Mouse (Mus musculus) CH12.LX (cell line): ENCODE results near the gene Carf. TPM values are rescaled to one million over a fixed set of nuclear protein-coding genes. Genes with fewer than 3 reads are reported as not detected.

Source experiments
- DNase-seq: peaks from one replicate; pipeline ENCODE4 v3.0.0-alpha.2; 2013; ENCODE audit errors: extremely low read depth
- H3K27ac ChIP-seq: 2 replicates; pipeline ENCODE4 v1.5.1; 2012; ENCODE audit warnings: low read depth, mild to moderate bottlenecking, control low read depth, moderate library complexity; ENCODE audit not compliant: insufficient read depth
- H3K27me3 ChIP-seq: replicated peaks from 2 replicates; pipeline ENCODE3; 2012; ENCODE audit warnings: inconsistent platforms
- H3K36me3 ChIP-seq, 2 experiments: replicated peaks in 1 of 2; 2 replicates each; pipeline versions ENCODE3 to v1.6.1; 2012; ENCODE audit warnings: inconsistent platforms in 1 of 2, low read length in 1 of 2, mild to moderate bottlenecking in 1 of 2, mixed read lengths in 1 of 2, moderate library complexity in 1 of 2; ENCODE audit not compliant: control insufficient read depth in 1 of 2, insufficient read depth in 1 of 2
- H3K4me1 ChIP-seq, 2 experiments: 2 replicates each; pipeline ENCODE4 v1.6.1; 2012; ENCODE audit warnings: inconsistent platforms in 1 of 2, moderate library complexity in 1 of 2; ENCODE audit not compliant: insufficient read depth in 2 of 2, control insufficient read depth in 1 of 2
- H3K4me2 ChIP-seq: 2 replicates; pipeline ENCODE4 v1.6.1; 2012; ENCODE audit warnings: low read depth, mild to moderate bottlenecking, control low read depth; ENCODE audit not compliant: poor library complexity, insufficient read depth, severe bottlenecking
- H3K4me3 ChIP-seq, 3 experiments: fragments of 150-350 bp in 1 of 3; sonication (generic) in 1 of 3; replicated peaks in 1 of 3; 2 replicates each; pipeline versions ENCODE3 to v1.5.1; 2011 to 2012; ENCODE audit warnings: low read depth in 2 of 3, low read length in 2 of 3, mild to moderate bottlenecking in 2 of 3, moderate library complexity in 2 of 3, control low read depth in 1 of 3, improper control_type of control experiment in 1 of 3, inconsistent platforms in 1 of 3, mixed read lengths in 1 of 3; ENCODE audit not compliant: poor library complexity in 1 of 3
- H3K79me2 ChIP-seq: replicated peaks from 2 replicates; pipeline ENCODE4 v1.6.1; 2012; ENCODE audit warnings: mild to moderate bottlenecking, moderate library complexity; ENCODE audit not compliant: control insufficient read depth, poor library complexity, insufficient read depth, severe bottlenecking; ENCODE audit errors: extremely low read depth
- H3K9ac ChIP-seq: 2 replicates; pipeline ENCODE4 v1.6.1; 2012; ENCODE audit warnings: low read depth, mild to moderate bottlenecking, control low read depth, moderate library complexity; ENCODE audit not compliant: insufficient read depth
- H3K9me3 ChIP-seq: replicated peaks from 2 replicates; pipeline ENCODE3; 2012; ENCODE audit warnings: low read length, inconsistent platforms, mixed read lengths
- BHLHE40 ChIP-seq: IDR thresholded peaks from 2 replicates; pipeline ENCODE4 v1.6.1; 2011; ENCODE audit warnings: mild to moderate bottlenecking, low read depth, low read length, improper control_type of control experiment
- CHD1 ChIP-seq: IDR thresholded peaks from 2 replicates; pipeline ENCODE4 v1.6.1; 2012; ENCODE audit warnings: low read depth, low read length, improper control_type of control experiment, inconsistent platforms
- CHD2 ChIP-seq: IDR thresholded peaks from 2 replicates; pipeline ENCODE4 v1.6.1; 2011; ENCODE audit warnings: low read length, improper control_type of control experiment
- E2F4 ChIP-seq: IDR thresholded peaks from 2 replicates; pipeline ENCODE4 v1.6.1; 2011; ENCODE audit warnings: low read depth, low read length, improper control_type of control experiment; ENCODE audit not compliant: insufficient replicate concordance
- ELF1 ChIP-seq: IDR thresholded peaks from 2 replicates; pipeline ENCODE4 v1.6.1; 2014; ENCODE audit warnings: low read depth, mild to moderate bottlenecking, inconsistent platforms, low read length, improper control_type of control experiment
- EP300 ChIP-seq: IDR thresholded peaks from 2 replicates; pipeline ENCODE4 v1.6.1; 2011; ENCODE audit warnings: low read length, improper control_type of control experiment
- ETS1 ChIP-seq: conservative IDR thresholded peaks from 2 replicates; pipeline ENCODE4 v1.6.1; 2012; ENCODE audit warnings: low read depth, mild to moderate bottlenecking, inconsistent platforms, low read length, improper control_type of control experiment, moderate library complexity
- GABPA ChIP-seq: IDR thresholded peaks from 2 replicates; pipeline ENCODE4 v1.6.1; 2012; ENCODE audit warnings: low read depth, low read length, improper control_type of control experiment, inconsistent platforms; ENCODE audit not compliant: insufficient replicate concordance
- IRF4 ChIP-seq: IDR thresholded peaks from 2 replicates; pipeline ENCODE4 v1.6.1; 2014; ENCODE audit warnings: low read depth, mild to moderate bottlenecking, inconsistent platforms, low read length, improper control_type of control experiment
- JUN ChIP-seq: IDR thresholded peaks from 2 replicates; pipeline ENCODE4 v1.6.1; 2011; ENCODE audit warnings: low read depth, mild to moderate bottlenecking, low read length, improper control_type of control experiment, moderate library complexity; ENCODE audit not compliant: insufficient read depth
- JUND ChIP-seq: conservative IDR thresholded peaks from 2 replicates; pipeline ENCODE4 v1.6.1; 2011; ENCODE audit warnings: low read depth, low read length, improper control_type of control experiment
- KAT2A ChIP-seq: IDR thresholded peaks from 2 replicates; pipeline ENCODE4 v1.6.1; 2012; ENCODE audit warnings: low read length, improper control_type of control experiment, inconsistent platforms; ENCODE audit not compliant: insufficient replicate concordance
- MAX ChIP-seq: IDR thresholded peaks from 2 replicates; pipeline ENCODE4 v1.6.1; 2011; ENCODE audit warnings: low read length, improper control_type of control experiment
- MAZ ChIP-seq: IDR thresholded peaks from 2 replicates; pipeline ENCODE4 v1.6.1; 2012; ENCODE audit warnings: low read depth, mild to moderate bottlenecking, inconsistent platforms, low read length, improper control_type of control experiment, moderate library complexity
- MXI1 ChIP-seq: IDR thresholded peaks from 2 replicates; pipeline ENCODE4 v1.6.1; 2011; ENCODE audit warnings: mild to moderate bottlenecking, low read depth, low read length, improper control_type of control experiment
- MYC ChIP-seq: IDR thresholded peaks from 2 replicates; pipeline ENCODE4 v1.6.1; 2011; ENCODE audit warnings: low read depth, mild to moderate bottlenecking, improper control_type of control experiment, low read length
- NELFE ChIP-seq: IDR thresholded peaks from 2 replicates; pipeline ENCODE4 v1.6.1; 2011; ENCODE audit warnings: low read depth, low read length, improper control_type of control experiment
- POLR2A ChIP-seq: IDR thresholded peaks from 2 replicates; pipeline ENCODE4 v1.6.1; 2011; ENCODE audit warnings: low read depth, mild to moderate bottlenecking, improper control_type of control experiment, low read length
- RAD21 ChIP-seq: IDR thresholded peaks from 2 replicates; pipeline ENCODE4 v1.6.1; 2011; ENCODE audit warnings: low read depth, mild to moderate bottlenecking, low read length, improper control_type of control experiment, moderate library complexity
- RCOR1 ChIP-seq: conservative IDR thresholded peaks from 2 replicates; pipeline ENCODE4 v1.6.1; 2012; ENCODE audit warnings: low read depth, mild to moderate bottlenecking, inconsistent platforms, low read length, improper control_type of control experiment
- SIN3A ChIP-seq: IDR thresholded peaks from 2 replicates; pipeline ENCODE4 v1.6.1; 2012; ENCODE audit warnings: low read length, improper control_type of control experiment, inconsistent platforms
- SMC3 ChIP-seq: IDR thresholded peaks from 2 replicates; pipeline ENCODE4 v1.6.1; 2011; ENCODE audit warnings: low read depth, low read length, improper control_type of control experiment
- TBP ChIP-seq: conservative IDR thresholded peaks from 2 replicates; pipeline ENCODE4 v1.6.1; 2011; ENCODE audit warnings: low read depth, low read length, improper control_type of control experiment
- TCF12 ChIP-seq: IDR thresholded peaks from 2 replicates; pipeline ENCODE4 v1.6.1; 2014; ENCODE audit warnings: low read depth, mild to moderate bottlenecking, inconsistent platforms, low read length, improper control_type of control experiment
- UBTF ChIP-seq: IDR thresholded peaks from 2 replicates; pipeline ENCODE4 v1.6.1; 2012; ENCODE audit warnings: low read depth, mild to moderate bottlenecking, inconsistent platforms, low read length, improper control_type of control experiment, moderate library complexity
- USF1 ChIP-seq: IDR thresholded peaks from 2 replicates; pipeline ENCODE4 v1.6.1; 2014; ENCODE audit warnings: low read depth, mild to moderate bottlenecking, inconsistent platforms, low read length, improper control_type of control experiment
- USF2 ChIP-seq: conservative IDR thresholded peaks from 2 replicates; pipeline ENCODE4 v1.6.1; 2011; ENCODE audit warnings: low read depth, low read length, improper control_type of control experiment
- ZKSCAN1 ChIP-seq: IDR thresholded peaks from 2 replicates; pipeline ENCODE4 v1.6.1; 2012; ENCODE audit warnings: low read depth, inconsistent platforms, low read length, improper control_type of control experiment, borderline replicate concordance
- ZMIZ1 ChIP-seq: IDR thresholded peaks from 2 replicates; pipeline ENCODE4 v1.6.1; 2012; ENCODE audit warnings: low read depth, mild to moderate bottlenecking, inconsistent platforms, low read length, improper control_type of control experiment
- ZNF384 ChIP-seq: IDR thresholded peaks from 2 replicates; pipeline ENCODE4 v1.6.1; 2012; ENCODE audit warnings: low read depth, low read length, improper control_type of control experiment, inconsistent platforms
- dilution Hi-C: fragments of 300-500 bp; cut with MboI; formaldehyde crosslinking; loops from 2 replicates; pipeline ENCODE4 v1.14.3; 2020; ENCODE audit warnings: low sequenced_read_pairs; ENCODE audit not compliant: extremely low pct_unique_long_range_greater_than_20kb, extremely low pct_ligation_motif_present
- in situ Hi-C: fragments of 300-500 bp; cut with MboI; formaldehyde crosslinking; loops from 3 replicates; pipeline ENCODE4 v1.14.3; 2019; ENCODE audit warnings: low sequenced_read_pairs, low pct_ligation_motif_present, low pct_unique_long_range_greater_than_20kb, mixed read lengths
- polyA plus RNA-seq: library from polyadenylated mRNA; unstranded; fragments of >175 nt; gene quantifications from 2 replicates; pipeline ENCODE4 v1.2.1, GENCODE M21; 2012; ENCODE audit warnings: low read depth; ENCODE audit not compliant: insufficient read length
- total RNA-seq, 2 experiments: library from RNA; depleted of rRNA; stranded (reverse); fragments of 300-350 nt in 1 of 2; fragments of >200 nt in 1 of 2; gene quantifications; 2 replicates each; pipeline ENCODE4 v1.2.3; 2012 to 2014

The Carf gene
- total and polyA plus RNA-seq, 3 experiments: 3.0 to 3.3 (median 3.2) TPM

GRCm38 (mm10) chr1:60179376-60179775 lies 81.3 kb downstream of the Carf start:
- peaks cover 0 to 6% of the 10 kb centered on the region in 2 experiments; a peak in 3 of 4 replicates for H3K4me1 ChIP-seq
- DNase-seq: no peak
- H3K9ac ChIP-seq: peak overlapping the region; percentile 76; the same call in 1 of the 2 replicates
- dilution Hi-C loops: no loop called here
- no peaks in the 10 kb centered on the region for H3K9me3 ChIP-seq
- 0 out of 2 replicates have a peak, but pooled peaks cover 1% of the 10 kb centered on the region for H3K79me2 ChIP-seq
- H3K27me3 ChIP-seq: peaks cover 1% of the 10 kb centered on the region
- peak overlapping the region; percentile 54 for H3K4me2 ChIP-seq
- no peaks in the 10 kb centered on the region for H3K36me3 ChIP-seq
- TF ChIP-seq POLR2A (no peak), MXI1 (no peak), SIN3A (no peak), ZKSCAN1 (no peak), CHD1 (no peak), JUND (no peak), GABPA (no peak), TCF12 (no peak), RAD21 (no peak), TBP (no peak), RCOR1 (no peak), SMC3 (no peak), IRF4 (no peak), BHLHE40 (no peak), USF1 (no peak), UBTF (no peak), EP300 (no peak), MAX (no peak), MYC (no peak), ETS1 (no peak)
- in situ Hi-C loops: no loop called here
- no peak overlapping the region for H3K27ac ChIP-seq
- peak overlapping the region in 1 of 3 experiments; percentile 76 for H3K4me3 ChIP-seq

- DNase-seq: peak; percentile 92
- in situ Hi-C loops: no loop called here
- H3K27ac ChIP-seq: peak within 1 kb of the TSS; percentile 10; the same call in 1 of the 2 replicates
- dilution Hi-C loops: no loop called here
- no peaks in the 10 kb centered on the region for H3K36me3 ChIP-seq
- H3K9me3 ChIP-seq: no peaks in the 10 kb centered on the region
- peaks cover 0 to 6% of the 10 kb centered on the region in 2 experiments; a peak in 3 of 4 replicates for H3K4me1 ChIP-seq
- peak within 1 kb of the TSS; percentile 54 for H3K4me2 ChIP-seq
- H3K4me3 ChIP-seq: peak within 1 kb of the TSS; percentile 77 to 86 (median 81)
- H3K79me2 ChIP-seq: 0 out of 2 replicates have a peak, but pooled peaks cover 1% of the 10 kb centered on the region
- H3K27me3 ChIP-seq: peaks cover 1% of the 10 kb centered on the region
- H3K9ac ChIP-seq: peak within 1 kb of the TSS; percentile 76
- TF ChIP-seq NELFE (peak; percentile 52; the same call in 1 of the 2 replicates), CHD2 (no peak), POLR2A (peak; percentile 73), ZNF384 (no peak), SIN3A (peak; percentile 83; the same call in 1 of the 2 replicates), ETS1 (peak; percentile 18; the same call in 1 of the 2 replicates), USF1 (no peak), MAZ (no peak), E2F4 (0 out of 2 replicates have a peak, but pooled peaks have one; percentile 36), KAT2A (no peak), TCF12 (peak; percentile 55; the same call in 1 of the 2 replicates), MAX (no peak; the same call in 1 of the 2 replicates), ELF1 (0 out of 2 replicates have a peak, but pooled peaks have one; percentile 44), ZMIZ1 (peak; percentile 23; the same call in 1 of the 2 replicates), EP300 (0 out of 2 replicates have a peak, but pooled peaks have one; percentile 8), JUN (no peak), RCOR1 (no peak), USF2 (0 out of 2 replicates have a peak, but pooled peaks have one; percentile 3)
These were observed 82.1 kb downstream of the Carf start, which contains the start of gene Nbeal1 for GRCm38 (mm10) chr1:60179932-60180783. Nbeal1 (plus strand) TSS chr1:60180599.
